Mouse (Mus musculus): ENCODE measurements around the gene B3gnt3.
"Not testable (repeated sequence)": the region's sequence is repeated elsewhere in the genome, so short reads cannot be mapped to it uniquely, and the experiment has no call there.

The B3gnt3 gene

GRCm38 (mm10) chr8:71709800-71710446 is 8.3 kb upstream of the B3gnt3 start:
- peak; percentile 97 for DNase-seq

- no peak for DNase-seq
Observed at GRCm38 (mm10) chr8:71709134-71709799, 7.7 kb upstream of the B3gnt3 start.

- no peak for DNase-seq
Observed at GRCm38 (mm10) chr8:71707874-71708273, 6.3 kb upstream of the B3gnt3 start.

GRCm38 (mm10) chr8:71703400-71703799 is 1.8 kb upstream of the B3gnt3 start:
- not testable (repeated sequence) for DNase-seq

GRCm38 (mm10) chr8:71702923-71703322 is 1.3 kb upstream of the B3gnt3 start:
- DNase-seq = no peak

GRCm38 (mm10) chr8:71702087-71702432 is 471 bp upstream of the B3gnt3 start:
- no peak for DNase-seq

GRCm38 (mm10) chr8:71700493-71701269 is 908 bp downstream of the B3gnt3 start:
- no peak for DNase-seq

GRCm38 (mm10) chr8:71695456-71695855 is 6.1 kb downstream of the B3gnt3 start:
- DNase-seq = not testable (repeated sequence)

GRCm38 (mm10) chr8:71693166-71694041 is 8.2 kb downstream of the B3gnt3 start:
- no peak for DNase-seq

- DNase-seq = no peak
Observed at GRCm38 (mm10) chr8:71692509-71692908, 9.1 kb downstream of the B3gnt3 start.

GRCm38 (mm10) chr8:71689028-71689427 is 12.6 kb downstream of the B3gnt3 start, which contains the start of gene Insl3:
Gene Insl3, plus strand, starts transcription at chr8:71689214.
- DNase-seq = no peak

- no peak for DNase-seq
Observed at GRCm38 (mm10) chr8:71687616-71688015, 14.0 kb downstream of the B3gnt3 start.

GRCm38 (mm10) chr8:71686143-71686734 is 15.3 kb downstream of the B3gnt3 start:
- DNase-seq = no peak

GRCm38 (mm10) chr8:71685573-71685972 is 16.0 kb downstream of the B3gnt3 start:
- DNase-seq = no peak

- no peak for DNase-seq
Observed at GRCm38 (mm10) chr8:71684701-71685100, 16.9 kb downstream of the B3gnt3 start.

GRCm38 (mm10) chr8:71682832-71683231 is 18.8 kb downstream of the B3gnt3 start:
- no peak for DNase-seq

- no peak for DNase-seq
Observed at GRCm38 (mm10) chr8:71681369-71681915, 20.1 kb downstream of the B3gnt3 start.

- DNase-seq = no peak
Observed at GRCm38 (mm10) chr8:71680471-71680870, 21.1 kb downstream of the B3gnt3 start.

- peak; percentile 54 for DNase-seq
Observed at GRCm38 (mm10) chr8:71679550-71680168, 21.9 kb downstream of the B3gnt3 start.

GRCm38 (mm10) chr8:71679116-71679515 is 22.5 kb downstream of the B3gnt3 start:
- DNase-seq = peak; percentile 29

GRCm38 (mm10) chr8:71678216-71678615 is 23.4 kb downstream of the B3gnt3 start:
- DNase-seq = no peak

- DNase-seq = peak; percentile 17
Observed at GRCm38 (mm10) chr8:71677555-71677954, 24.0 kb downstream of the B3gnt3 start.
